Mouse (Mus musculus) MEL (cell line): ENCODE data around the gene Ubtf. TPM values are rescaled to one million over a fixed set of nuclear protein-coding genes. Genes with fewer than 3 reads are reported as not detected.

Experiments
- DNase-seq: peaks from one replicate; pipeline ENCODE4 v3.0.0; 2011; ENCODE audit warnings: low read depth, low spot score
- H3K27ac ChIP-seq: 2 replicates; pipeline ENCODE4 v1.5.1; 2012; ENCODE audit warnings: low read depth, mild to moderate bottlenecking, control low read depth, low read length, moderate library complexity; ENCODE audit not compliant: control insufficient read depth
- H3K27me3 ChIP-seq, 2 experiments: fragments of 150-350 bp in 1 of 2; sonication (generic) in 1 of 2; 2 replicates each; pipeline ENCODE4 v1.6.1; 2012; ENCODE audit warnings: low read length in 2 of 2, mild to moderate bottlenecking in 2 of 2, improper control_type of control experiment in 1 of 2, moderate library complexity in 1 of 2; ENCODE audit not compliant: insufficient read depth in 2 of 2, control insufficient read depth in 1 of 2
- H3K36me3 ChIP-seq, 2 experiments: 2 replicates each; pipeline ENCODE4 v1.6.1; 2012 to 2014; ENCODE audit warnings: low read length in 2 of 2, improper control_type of control experiment in 1 of 2, inconsistent platforms in 1 of 2, mild to moderate bottlenecking in 1 of 2; ENCODE audit not compliant: insufficient read depth in 2 of 2, control insufficient read depth in 1 of 2
- H3K4me1 ChIP-seq, 2 experiments: fragments of 150-350 bp in 1 of 2; sonication (generic) in 1 of 2; 2 replicates each; pipeline ENCODE4 v1.6.1; 2012; ENCODE audit warnings: low read length in 2 of 2, improper control_type of control experiment in 1 of 2, mild to moderate bottlenecking in 1 of 2; ENCODE audit not compliant: insufficient read depth in 2 of 2, control insufficient read depth in 1 of 2
- H3K4me3 ChIP-seq, 2 experiments: fragments of 150-350 bp in 1 of 2; sonication (generic) in 1 of 2; 2 replicates each; pipeline ENCODE4 v1.5.1; 2012; ENCODE audit warnings: low read depth in 2 of 2, low read length in 2 of 2, mild to moderate bottlenecking in 2 of 2, moderate library complexity in 2 of 2, control low read depth in 1 of 2, improper control_type of control experiment in 1 of 2; ENCODE audit not compliant: control insufficient read depth in 1 of 2, insufficient read depth in 1 of 2
- H3K79me2 ChIP-seq: 2 replicates; pipeline ENCODE4 v1.6.1; 2012; ENCODE audit warnings: mild to moderate bottlenecking, low read length, moderate library complexity; ENCODE audit not compliant: control insufficient read depth, poor library complexity, insufficient read depth
- H3K9ac ChIP-seq: 2 replicates; pipeline ENCODE4 v1.6.1; 2012; ENCODE audit warnings: low read depth, mild to moderate bottlenecking, control low read depth, low read length, moderate library complexity; ENCODE audit not compliant: control insufficient read depth, poor library complexity, severe bottlenecking
- H3K9me3 ChIP-seq: fragments of 150-350 bp; sonication (generic); replicated peaks from 2 replicates; pipeline ENCODE4 v1.6.1; 2012; ENCODE audit warnings: mild to moderate bottlenecking, low read length, improper control_type of control experiment, moderate library complexity; ENCODE audit not compliant: insufficient read depth
- CHD1 ChIP-seq: IDR thresholded peaks from 2 replicates; pipeline ENCODE4 v1.6.1; 2012; ENCODE audit warnings: low read depth, mild to moderate bottlenecking, inconsistent platforms, low read length, improper control_type of control experiment
- CHD2 ChIP-seq: IDR thresholded peaks from 2 replicates; pipeline ENCODE4 v1.6.1; 2011; ENCODE audit warnings: low read length, improper control_type of control experiment
- E2F4 ChIP-seq: IDR thresholded peaks from 2 replicates; pipeline ENCODE4 v1.6.1; 2011; ENCODE audit warnings: low read depth, low read length, improper control_type of control experiment, borderline replicate concordance
- ELF1 ChIP-seq: IDR thresholded peaks from 2 replicates; pipeline ENCODE4 v1.6.1; 2014; ENCODE audit warnings: low read depth, mild to moderate bottlenecking, inconsistent platforms, low read length, improper control_type of control experiment, moderate library complexity
- EP300 ChIP-seq, 2 experiments: IDR thresholded peaks; 2 replicates each; pipeline ENCODE4 v1.6.1; 2011; ENCODE audit warnings: improper control_type of control experiment in 2 of 2, low read length in 2 of 2, low read depth in 1 of 2, mild to moderate bottlenecking in 1 of 2
- ETS1 ChIP-seq: IDR thresholded peaks from 2 replicates; pipeline ENCODE4 v1.6.1; 2012; ENCODE audit warnings: low read depth, mild to moderate bottlenecking, inconsistent platforms, low read length, improper control_type of control experiment, moderate library complexity
- GABPA ChIP-seq: IDR thresholded peaks from 2 replicates; pipeline ENCODE4 v1.6.1; 2012; ENCODE audit warnings: low read depth, mild to moderate bottlenecking, inconsistent platforms, low read length, improper control_type of control experiment, moderate library complexity
- GATA1 ChIP-seq: IDR thresholded peaks from 2 replicates; pipeline ENCODE4 v1.6.1; 2011; ENCODE audit warnings: low read depth, low read length, improper control_type of control experiment
- HCFC1 ChIP-seq: IDR thresholded peaks from 2 replicates; pipeline ENCODE4 v1.6.1; 2012; ENCODE audit warnings: low read depth, mild to moderate bottlenecking, inconsistent platforms, low read length, improper control_type of control experiment, moderate library complexity
- JUND ChIP-seq: IDR thresholded peaks from 2 replicates; pipeline ENCODE4 v1.6.1; 2011; ENCODE audit warnings: low read depth, mild to moderate bottlenecking, improper control_type of control experiment, low read length
- KAT2A ChIP-seq: conservative IDR thresholded peaks from 2 replicates; pipeline ENCODE4 v1.6.1; 2012; ENCODE audit warnings: low read depth, low read length, improper control_type of control experiment, inconsistent platforms
- MAFK ChIP-seq: IDR thresholded peaks from 2 replicates; pipeline ENCODE4 v1.6.1; 2011; ENCODE audit warnings: low read depth, mild to moderate bottlenecking, low read length, improper control_type of control experiment, borderline replicate concordance
- MAX ChIP-seq: IDR thresholded peaks from 2 replicates; pipeline ENCODE4 v1.6.1; 2011; ENCODE audit warnings: low read length, improper control_type of control experiment
- MAZ ChIP-seq: IDR thresholded peaks from 2 replicates; pipeline ENCODE4 v1.6.1; 2012; ENCODE audit warnings: low read depth, mild to moderate bottlenecking, inconsistent platforms, low read length, improper control_type of control experiment
- MEF2A ChIP-seq: IDR thresholded peaks from 2 replicates; pipeline ENCODE4 v1.6.1; 2014; ENCODE audit warnings: low read depth, mild to moderate bottlenecking, inconsistent platforms, low read length, improper control_type of control experiment; ENCODE audit not compliant: poor library complexity, insufficient replicate concordance, severe bottlenecking; ENCODE audit errors: extremely low read depth
- MXI1 ChIP-seq: IDR thresholded peaks from 2 replicates; pipeline ENCODE4 v1.6.1; 2011; ENCODE audit warnings: mild to moderate bottlenecking, low read depth, low read length, improper control_type of control experiment
- MYB ChIP-seq: IDR thresholded peaks from 2 replicates; pipeline ENCODE4 v1.6.1; 2011; ENCODE audit warnings: mild to moderate bottlenecking, low read depth, low read length, improper control_type of control experiment
- MYC ChIP-seq: IDR thresholded peaks from 2 replicates; pipeline ENCODE4 v1.6.1; 2011; ENCODE audit warnings: low read depth, mild to moderate bottlenecking, low read length, improper control_type of control experiment, moderate library complexity
- NELFE ChIP-seq: IDR thresholded peaks from 2 replicates; pipeline ENCODE4 v1.6.1; 2011; ENCODE audit warnings: low read depth, low read length, improper control_type of control experiment
- NRF1 ChIP-seq: IDR thresholded peaks from 2 replicates; pipeline ENCODE4 v1.6.1; 2014; ENCODE audit warnings: low read depth, mild to moderate bottlenecking, inconsistent platforms, low read length, improper control_type of control experiment, moderate library complexity; ENCODE audit not compliant: poor library complexity, insufficient read depth, severe bottlenecking
- POLR2A ChIP-seq, 2 experiments: IDR thresholded peaks; 2 replicates each; pipeline ENCODE4 v1.6.1; 2011 to 2012; ENCODE audit warnings: low read length in 2 of 2, mild to moderate bottlenecking in 2 of 2, control low read depth in 1 of 2, improper control_type of control experiment in 1 of 2, low read depth in 1 of 2, moderate library complexity in 1 of 2; ENCODE audit not compliant: control insufficient read depth in 1 of 2, insufficient read depth in 1 of 2, poor library complexity in 1 of 2
- POLR2AphosphoS2 ChIP-seq: IDR thresholded peaks from 2 replicates; pipeline ENCODE4 v1.6.1; 2011; ENCODE audit warnings: low read length, improper control_type of control experiment
- POLR2AphosphoS5 ChIP-seq: IDR thresholded peaks from 2 replicates; pipeline ENCODE4 v1.6.1; 2012; ENCODE audit warnings: low read depth, borderline replicate concordance, mild to moderate bottlenecking, inconsistent platforms, low read length, moderate library complexity, mixed read lengths
- RAD21 ChIP-seq: IDR thresholded peaks from 2 replicates; pipeline ENCODE4 v1.6.1; 2011; ENCODE audit warnings: mild to moderate bottlenecking, low read depth, low read length, improper control_type of control experiment
- RCOR1 ChIP-seq: IDR thresholded peaks from 2 replicates; pipeline ENCODE4 v1.6.1; 2012; ENCODE audit warnings: low read depth, mild to moderate bottlenecking, inconsistent platforms, low read length, improper control_type of control experiment
- SIN3A ChIP-seq: IDR thresholded peaks from 2 replicates; pipeline ENCODE4 v1.6.1; 2012; ENCODE audit warnings: low read length, improper control_type of control experiment, inconsistent platforms
- SMC3 ChIP-seq: IDR thresholded peaks from 2 replicates; pipeline ENCODE4 v1.6.1; 2011; ENCODE audit warnings: low read depth, low read length, improper control_type of control experiment
- TAL1 ChIP-seq: IDR thresholded peaks from 2 replicates; pipeline ENCODE4 v1.6.1; 2012; ENCODE audit warnings: mild to moderate bottlenecking, inconsistent platforms, low read length, moderate library complexity, mixed read lengths
- TBP ChIP-seq: IDR thresholded peaks from 2 replicates; pipeline ENCODE4 v1.8.0; 2011; ENCODE audit warnings: low read depth, low read length, improper control_type of control experiment
- UBTF ChIP-seq: IDR thresholded peaks from 2 replicates; pipeline ENCODE4 v1.6.1; 2012; ENCODE audit warnings: low read depth, mild to moderate bottlenecking, inconsistent platforms, low read length, improper control_type of control experiment, moderate library complexity, borderline replicate concordance; ENCODE audit not compliant: insufficient read depth
- USF1 ChIP-seq: IDR thresholded peaks from 2 replicates; pipeline ENCODE4 v1.6.1; 2014; ENCODE audit warnings: low read depth, mild to moderate bottlenecking, inconsistent platforms, low read length, improper control_type of control experiment, moderate library complexity
- USF2 ChIP-seq, 2 experiments: IDR thresholded peaks; 2 replicates each; pipeline ENCODE4 v1.6.1; 2011 to 2012; ENCODE audit warnings: improper control_type of control experiment in 2 of 2, low read length in 2 of 2, borderline replicate concordance in 1 of 2, inconsistent platforms in 1 of 2, low read depth in 1 of 2, mild to moderate bottlenecking in 1 of 2; ENCODE audit not compliant: insufficient read depth in 1 of 2
- ZC3H11A ChIP-seq: IDR thresholded peaks from 2 replicates; pipeline ENCODE4 v1.6.1; 2012; ENCODE audit warnings: low read depth, mild to moderate bottlenecking, inconsistent platforms, low read length, improper control_type of control experiment
- ZKSCAN1 ChIP-seq: IDR thresholded peaks from 2 replicates; pipeline ENCODE4 v1.6.1; 2012; ENCODE audit warnings: low read depth, mild to moderate bottlenecking, inconsistent platforms, low read length, improper control_type of control experiment, moderate library complexity
- ZMIZ1 ChIP-seq: IDR thresholded peaks from 2 replicates; pipeline ENCODE4 v1.6.1; 2012; ENCODE audit warnings: low read depth, mild to moderate bottlenecking, inconsistent platforms, low read length, improper control_type of control experiment, moderate library complexity
- ZNF384 ChIP-seq: IDR thresholded peaks from 2 replicates; pipeline ENCODE4 v1.6.1; 2012; ENCODE audit warnings: low read depth, mild to moderate bottlenecking, inconsistent platforms, low read length, improper control_type of control experiment
- polyA plus RNA-seq, 2 experiments: library from polyadenylated mRNA; stranded (reverse) in 1 of 2; unstranded in 1 of 2; fragments of >175 nt in 1 of 2; fragments of >200 nt in 1 of 2; gene quantifications; 2 replicates each; pipeline versions ENCODE4 v1.2.1 to v1.2.4; 2012; ENCODE audit warnings: low replicate concordance in 2 of 2, low read depth in 1 of 2; ENCODE audit not compliant: insufficient read length in 2 of 2, insufficient read depth in 1 of 2, missing spikeins in 1 of 2
- total RNA-seq: library from RNA; depleted of rRNA; stranded (reverse); fragments of 300-350 nt; gene quantifications from 2 replicates; pipeline ENCODE4 v1.2.3, GENCODE M21; 2012

Ubtf gene
- total and polyA plus RNA-seq, 3 experiments = 76.5 to 189 (median 145) TPM

DNA sequence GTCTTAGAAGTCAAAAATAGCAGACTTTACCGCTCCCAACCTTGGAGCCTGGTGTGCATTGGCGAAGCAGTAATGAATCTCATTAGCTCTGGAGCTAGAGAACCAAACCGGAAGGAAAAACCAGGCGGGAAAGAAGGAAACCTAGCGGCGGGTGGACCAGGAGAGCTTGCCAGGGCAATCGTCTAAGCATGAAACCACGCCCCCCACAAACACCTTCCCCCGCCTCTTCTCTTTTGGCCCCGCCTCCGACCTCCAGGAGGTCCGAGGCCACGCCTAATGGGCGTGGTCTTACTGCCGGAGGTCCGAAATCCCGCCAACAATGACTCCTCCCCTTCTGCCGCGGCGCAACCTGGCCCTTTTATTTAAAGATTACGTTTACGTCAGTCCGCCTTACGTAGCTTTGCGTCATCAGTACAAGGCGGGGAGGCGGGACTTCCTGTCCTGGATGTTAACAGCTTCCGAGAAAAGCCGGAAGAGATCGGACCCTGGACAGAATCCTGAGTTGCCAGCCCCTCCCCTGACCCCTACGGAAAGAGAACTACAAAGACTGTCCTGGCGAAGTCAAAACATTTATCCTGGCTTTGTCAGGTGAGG lies 34.9 kb downstream of the Ubtf start, which contains the start of gene Tmub2:
Gene Tmub2, plus strand, starts transcription at position 431 of the 594 bp plus-strand sequence.
- Histone ChIP-seq H3K9ac (peak within 1 kb of the TSS; percentile 83), H3K36me3 (peaks cover 0 to 6% of the 10 kb centered on the region in 2 experiments; a peak in 2 of 4 replicates), H3K4me1 (peaks cover 0 to 3% of the 10 kb centered on the region in 2 experiments; a peak in 2 of 4 replicates), H3K79me2 (peaks cover 9% of the 10 kb centered on the region), H3K27me3 (no peaks in the 10 kb centered on the region), H3K27ac (peak within 1 kb of the TSS; percentile 91), H3K9me3 (no peaks in the 10 kb centered on the region), H3K4me3 (peak within 1 kb of the TSS; percentile 69 to 81)
- DNase-seq = peak; percentile 100
- TF ChIP-seq MXI1 = no peak; the same call in none of the 2 replicates
- peak; percentile 89 for TF ChIP-seq ETS1
- TF ChIP-seq MYB = peak; percentile 64
- TF ChIP-seq GABPA = peak; percentile 91; the same call in 1 of the 2 replicates
- TF ChIP-seq UBTF = no peak
- peak; percentile 68; the same call in 1 of the 2 replicates for TF ChIP-seq KAT2A
- no peak for TF ChIP-seq ZMIZ1
- peak; percentile 97 for TF ChIP-seq ELF1
- TF ChIP-seq POLR2A (IDR thresholded peaks at IDR 0.05; ENCODE audit: control insufficient read depth in 1 of 2, insufficient read depth in 1 of 2, low read depth in 1 of 2, low read length in 2 of 2, poor library complexity in 1 of 2) = peak in 1 of 2 experiments; percentile 76; a peak in 2 of 4 replicates
- TF ChIP-seq ZC3H11A = no peak
- TF ChIP-seq POLR2AphosphoS2 = peak; percentile 65; the same call in 1 of the 2 replicates
- TF ChIP-seq JUND = no peak
- peak; percentile 94 for TF ChIP-seq E2F4
- no peak; the same call in 1 of the 2 replicates for TF ChIP-seq MYC
- no peak for TF ChIP-seq TAL1
- TF ChIP-seq MEF2A = no peak
- TF ChIP-seq ZNF384 = no peak
- TF ChIP-seq RCOR1 = peak; percentile 8; the same call in 1 of the 2 replicates
- no peak for TF ChIP-seq NRF1
- no peak for TF ChIP-seq CHD1
- TF ChIP-seq SIN3A = peak; percentile 93; the same call in 1 of the 2 replicates
- no peak for TF ChIP-seq CHD2
- TF ChIP-seq EP300 (IDR thresholded peaks at IDR 0.05; ENCODE audit: low read depth in 1 of 2, low read length in 2 of 2) = no peak
- peak; percentile 64 for TF ChIP-seq TBP
- TF ChIP-seq SMC3 = no peak
- TF ChIP-seq POLR2AphosphoS5 = no peak
- TF ChIP-seq GATA1 = 0 out of 2 replicates have a peak, but pooled peaks have one; percentile 33
- no peak for TF ChIP-seq USF2 (IDR thresholded peaks at IDR 0.05; ENCODE audit: borderline replicate concordance in 1 of 2, insufficient read depth in 1 of 2, low read depth in 1 of 2, low read length in 2 of 2)
- peak; percentile 51 for TF ChIP-seq NELFE
- no peak for TF ChIP-seq RAD21
- TF ChIP-seq MAFK = no peak
- TF ChIP-seq MAX = peak; percentile 64; the same call in 1 of the 2 replicates
- TF ChIP-seq HCFC1 = peak; percentile 94
- TF ChIP-seq MAZ = peak; percentile 83; the same call in 1 of the 2 replicates
- no peak for TF ChIP-seq USF1
- TF ChIP-seq ZKSCAN1 = no peak
